Mouse (Mus musculus): Measurements from ENCODE around the gene Camk2b. TPM values are rescaled to one million over a fixed set of nuclear protein-coding genes. Genes with fewer than 3 reads are reported as not detected.
"Not testable (repeated sequence)": the region's sequence is repeated elsewhere in the genome, so short reads cannot be mapped to it uniquely, and the experiment has no call there.

Gene Camk2b
- total RNA-seq (2021) = 100 to 1,000 TPM; 188 to 190 TPM
- long read RNA-seq, experiment 1, full-length matches to known transcripts = 115 of 279 reads
- long read RNA-seq, experiment 1, partial matches to known transcripts = 52 of 279 reads
- long read RNA-seq, experiment 1, other reads (novel, unspliced or antisense) = 112 of 279 reads
- long read RNA-seq, experiment 2, full-length matches to known transcripts = 85 of 258 reads
- long read RNA-seq, experiment 2, partial matches to known transcripts = 53 of 258 reads
- long read RNA-seq, experiment 2, other reads (novel, unspliced or antisense) = 120 of 258 reads

DNA sequence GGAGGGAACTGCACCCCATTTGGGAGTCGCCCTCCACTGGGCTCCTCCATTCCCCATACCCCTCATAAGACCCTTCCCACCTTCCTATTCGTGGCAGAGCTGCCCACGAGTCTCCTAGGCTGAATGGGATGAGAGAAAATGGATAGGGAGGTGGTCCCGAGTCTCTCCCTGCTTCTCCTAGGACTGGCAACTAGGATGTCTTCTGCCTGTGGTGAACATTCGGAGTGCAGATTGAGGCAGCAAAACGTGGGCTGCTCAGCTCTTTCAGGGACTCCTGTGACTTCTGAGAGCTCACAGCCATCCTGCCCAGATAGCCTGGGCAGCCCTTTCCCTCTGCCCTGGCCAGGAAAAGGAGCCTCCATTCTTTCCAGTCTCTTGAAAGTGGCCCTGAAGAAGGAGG, at the start of gene Camk2b:
Gene Camk2b, minus strand, starts transcription at position 187 of the 400 bp plus-strand sequence.
- DNase-seq = no peak

DNA sequence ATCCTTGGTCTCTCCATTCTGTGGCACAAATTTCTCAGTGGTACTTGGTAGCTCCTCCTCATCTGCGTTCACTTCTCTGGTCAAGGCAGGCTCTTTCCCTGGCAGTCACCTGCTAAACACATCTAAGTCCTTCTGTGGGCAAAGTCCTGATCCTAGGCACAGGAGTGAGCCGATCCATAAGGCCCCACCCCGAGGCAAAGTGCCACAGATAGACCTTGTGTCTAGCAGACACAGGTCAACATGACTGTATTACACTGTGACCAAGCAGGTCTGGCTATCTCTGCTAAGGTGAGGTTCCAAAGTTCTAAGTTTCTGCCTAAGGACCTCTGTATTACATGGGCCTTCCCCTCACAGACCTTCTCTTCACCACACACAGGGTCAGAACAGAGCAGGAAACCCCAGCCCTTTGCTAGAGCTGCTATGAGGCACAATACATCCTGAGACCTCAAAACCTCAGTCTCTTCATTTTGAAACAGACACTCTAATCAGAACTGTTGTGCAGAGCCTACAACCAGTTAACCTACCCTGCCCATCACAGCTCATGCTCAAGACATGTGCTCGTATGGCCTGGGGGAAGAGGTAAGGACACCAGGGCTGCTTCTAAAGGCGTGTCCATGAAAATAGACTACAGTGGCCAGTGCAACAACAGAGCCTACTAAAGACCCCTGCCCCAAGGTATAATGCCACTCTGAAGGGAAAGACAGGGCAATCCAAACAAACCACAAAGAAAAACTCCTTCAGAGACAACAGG, 45.7 kb upstream of the Camk2b start:
- no peak for DNase-seq

DNA sequence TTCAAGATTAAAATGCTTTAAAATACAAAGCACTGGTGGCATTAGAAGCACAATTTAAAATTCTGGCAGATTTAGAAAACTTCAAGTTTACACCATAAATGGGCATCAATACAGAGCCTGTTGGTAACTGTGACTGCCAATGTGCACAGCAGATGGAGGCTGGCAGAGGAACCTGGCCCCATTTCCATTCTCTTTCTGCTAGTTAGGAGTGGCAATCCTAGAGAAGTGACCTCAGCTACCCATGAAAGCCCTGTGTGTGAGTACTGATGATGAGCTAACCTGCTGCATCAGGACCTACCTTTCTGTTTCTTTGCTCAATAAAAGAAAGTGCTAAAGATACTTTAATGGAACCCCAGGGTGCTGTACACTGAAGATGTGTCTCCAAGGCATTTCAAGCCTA, 43.8 kb upstream of the Camk2b start:
- DNase-seq = no peak

DNA sequence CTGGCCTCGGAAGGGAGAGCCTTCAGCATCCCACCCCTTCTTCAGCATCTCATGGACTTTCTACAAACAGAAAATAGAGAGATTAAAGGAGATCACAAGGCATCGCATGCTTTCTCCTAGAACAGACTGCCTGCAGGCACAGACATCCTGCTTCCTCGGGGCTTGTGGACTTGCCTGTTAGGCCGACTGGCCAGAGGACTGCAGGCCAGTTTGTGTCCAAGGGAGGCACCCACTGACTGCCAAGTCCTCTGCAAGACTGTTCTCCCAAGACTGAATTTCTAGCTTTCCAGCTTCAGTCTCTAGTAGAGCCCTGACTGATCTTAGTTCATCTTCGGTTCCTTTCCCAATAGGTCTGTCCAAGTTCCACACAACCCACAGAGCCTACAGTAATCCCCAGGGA, 42.1 kb upstream of the Camk2b start:
- DNase-seq = no peak

DNA sequence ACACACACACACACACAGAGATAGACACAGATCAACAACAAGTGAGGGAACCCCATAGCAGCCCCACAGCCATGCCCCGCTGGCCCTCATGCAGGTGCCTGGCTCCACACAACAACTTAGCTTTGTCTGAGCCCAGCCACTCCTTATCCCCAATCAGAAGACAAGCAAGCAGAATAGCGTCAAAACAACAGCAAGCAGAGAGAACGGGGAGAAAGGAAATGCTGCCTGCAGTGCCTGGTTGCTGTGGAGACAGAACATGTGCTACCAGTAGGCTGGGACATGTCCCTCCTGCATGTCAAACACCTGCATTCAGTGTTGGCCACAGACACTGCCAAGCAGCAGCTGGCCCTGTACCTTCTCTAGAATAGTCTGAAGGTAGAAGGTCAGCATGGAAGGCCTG, 41.6 kb upstream of the Camk2b start:
- DNase-seq = no peak

DNA sequence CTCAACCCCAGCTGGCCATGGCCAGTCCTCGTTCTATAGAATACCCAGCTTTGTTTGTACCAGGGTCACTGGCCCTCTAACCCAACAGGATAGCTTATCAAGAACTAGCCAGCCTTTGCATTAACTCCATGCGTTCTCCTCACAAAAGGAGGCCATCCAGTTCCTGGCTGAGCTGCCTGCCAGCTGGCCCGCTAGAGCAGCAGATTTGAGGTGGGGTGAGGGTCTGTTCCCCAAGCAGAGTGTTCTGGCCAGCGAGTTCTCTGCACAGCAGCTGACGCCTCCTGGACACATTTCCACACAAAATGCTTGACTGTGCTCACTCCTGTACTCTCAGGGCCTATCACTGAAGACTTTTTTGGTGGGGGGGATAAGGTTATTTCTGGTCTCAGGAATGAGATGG, 38.6 kb upstream of the Camk2b start:
- DNase-seq = no peak

DNA sequence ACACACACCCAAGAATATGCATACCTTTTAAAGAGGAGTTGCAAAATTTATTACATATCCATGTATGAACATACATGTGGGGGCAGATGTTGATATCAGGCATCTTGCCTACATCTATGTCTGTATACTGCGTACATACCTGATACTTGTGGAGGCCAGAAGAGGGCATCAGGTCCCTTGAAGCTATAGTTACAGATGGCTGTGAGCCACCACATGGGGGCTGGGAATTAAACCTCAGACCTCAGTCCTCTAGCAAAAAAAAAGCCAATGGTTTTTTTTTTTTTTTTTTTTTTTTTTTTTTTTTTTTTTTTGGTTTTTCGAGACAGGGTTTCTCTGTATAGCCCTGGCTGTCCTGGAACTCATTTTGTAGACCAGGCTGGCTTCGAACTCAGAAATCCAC, 30.5 kb upstream of the Camk2b start:
- DNase-seq = not testable (repeated sequence)

DNA sequence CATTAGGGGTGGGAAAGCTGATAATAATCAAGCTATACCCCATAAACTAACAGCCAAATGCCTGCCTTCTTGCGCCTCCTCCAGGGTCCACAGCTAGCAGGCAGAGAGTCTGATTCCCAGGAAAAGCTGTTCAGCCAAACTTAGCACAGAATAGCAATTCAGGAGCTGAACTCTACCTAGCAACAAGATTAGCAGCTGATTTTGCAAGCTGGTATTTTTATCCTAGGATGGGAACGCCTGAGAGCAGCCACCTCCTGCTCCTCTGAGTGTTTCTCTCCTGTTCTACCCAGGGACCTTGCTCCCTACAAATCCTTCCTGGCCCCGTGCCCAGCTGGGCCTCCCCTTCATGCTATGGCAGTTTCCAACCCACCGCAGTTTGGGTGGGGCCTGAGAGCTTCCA, 20.8 kb upstream of the Camk2b start:
- no peak for DNase-seq

DNA sequence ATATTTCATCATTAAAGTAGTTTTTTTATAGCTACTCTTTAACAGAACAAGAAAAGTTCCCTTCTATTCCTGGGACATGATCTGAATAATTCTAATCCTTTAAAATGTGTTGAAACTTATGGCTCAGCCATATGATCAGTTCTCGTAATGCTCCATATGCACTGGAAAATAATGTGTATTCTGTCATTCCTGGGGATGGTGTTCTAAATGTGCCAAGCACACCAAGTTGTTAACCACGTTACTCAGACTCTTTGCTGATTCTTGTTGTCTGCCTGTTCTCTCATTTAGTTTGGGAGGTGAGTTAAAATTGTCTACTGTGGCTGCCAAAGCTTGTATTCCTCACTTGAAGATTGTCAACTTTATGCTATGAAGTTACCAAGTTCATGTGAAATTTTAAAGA, 12.6 kb upstream of the Camk2b start:
- DNase-seq = no peak

DNA sequence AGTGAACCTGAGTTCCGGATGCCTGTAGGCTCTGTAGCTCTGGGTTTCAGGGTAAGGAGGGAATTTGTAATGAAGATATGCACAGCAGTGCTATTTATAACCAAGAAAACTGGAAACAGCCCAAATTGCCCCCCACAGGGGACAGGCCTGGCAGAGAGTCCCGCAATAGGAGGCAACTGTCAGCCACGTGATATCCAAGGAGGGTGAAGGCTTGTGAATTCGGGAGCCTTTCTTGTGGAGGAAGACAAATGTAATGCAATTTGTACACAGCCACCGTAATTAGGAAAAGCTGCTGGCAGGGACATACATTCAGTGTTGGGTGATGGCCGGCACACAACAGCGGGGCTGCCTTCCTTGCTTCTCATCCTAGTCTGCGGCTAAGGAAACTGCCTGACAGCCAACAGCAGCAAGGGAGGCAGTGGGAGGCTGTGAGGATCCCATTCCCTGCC, 9.5 kb upstream of the Camk2b start:
- no peak for DNase-seq

DNA sequence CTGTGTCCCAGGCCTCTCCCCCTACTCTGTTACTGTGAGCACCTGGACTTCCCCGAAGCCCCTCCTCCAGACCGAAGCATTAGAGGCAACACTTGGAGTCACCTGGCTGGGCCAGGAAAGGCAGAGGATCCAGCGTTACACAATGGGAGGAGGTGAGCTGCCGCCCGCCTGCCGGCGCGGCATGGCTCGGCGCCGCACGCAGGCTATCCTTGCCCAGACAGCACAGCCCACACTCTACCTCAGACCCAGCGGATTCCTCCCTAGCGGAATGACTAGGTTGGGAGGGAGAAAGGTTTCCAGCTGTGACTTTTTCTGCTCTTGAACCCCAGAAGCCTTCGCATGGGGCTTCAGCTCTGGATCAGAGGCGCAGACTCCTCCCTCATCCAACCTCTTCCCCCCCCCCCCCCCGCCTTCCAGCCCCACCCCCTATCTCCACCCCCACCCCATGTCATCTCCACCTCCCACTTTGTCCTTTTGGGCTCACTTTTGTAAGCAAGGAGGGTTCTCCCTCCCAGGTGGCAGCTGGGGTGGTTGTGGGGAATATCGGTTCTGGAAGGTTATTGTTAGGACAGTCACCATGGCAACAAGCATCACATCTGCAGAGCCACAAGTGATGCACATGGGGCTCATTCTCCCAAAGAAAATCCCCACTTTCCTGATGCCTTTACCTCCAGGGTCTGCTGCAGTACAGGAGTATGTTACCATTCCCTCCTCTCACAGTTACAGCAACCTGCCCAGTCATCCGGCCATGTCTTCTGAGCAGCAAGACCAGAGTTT, 2.2 kb upstream of the Camk2b start:
- no peak for DNase-seq

DNA sequence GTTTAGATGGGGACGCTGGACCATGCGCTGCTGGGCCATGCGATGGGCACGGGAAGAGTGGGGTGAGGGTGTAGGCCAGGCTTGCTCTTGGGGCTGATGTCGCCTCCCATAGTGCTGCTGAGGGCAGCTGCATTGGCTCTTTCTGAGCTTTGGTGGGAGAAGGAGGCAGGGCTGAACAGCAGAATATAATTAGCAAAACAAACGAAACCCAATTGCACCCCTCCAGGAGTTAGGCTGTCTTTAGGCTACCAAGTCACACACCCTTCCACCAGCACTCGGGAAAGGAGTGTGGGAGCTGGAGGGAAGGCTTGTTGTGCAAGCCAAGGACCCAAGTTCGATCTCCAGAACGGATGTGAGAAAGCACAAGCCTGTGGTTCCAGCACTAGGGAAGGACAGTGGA, 998 bp upstream of the Camk2b start:
- DNase-seq = no peak

DNA sequence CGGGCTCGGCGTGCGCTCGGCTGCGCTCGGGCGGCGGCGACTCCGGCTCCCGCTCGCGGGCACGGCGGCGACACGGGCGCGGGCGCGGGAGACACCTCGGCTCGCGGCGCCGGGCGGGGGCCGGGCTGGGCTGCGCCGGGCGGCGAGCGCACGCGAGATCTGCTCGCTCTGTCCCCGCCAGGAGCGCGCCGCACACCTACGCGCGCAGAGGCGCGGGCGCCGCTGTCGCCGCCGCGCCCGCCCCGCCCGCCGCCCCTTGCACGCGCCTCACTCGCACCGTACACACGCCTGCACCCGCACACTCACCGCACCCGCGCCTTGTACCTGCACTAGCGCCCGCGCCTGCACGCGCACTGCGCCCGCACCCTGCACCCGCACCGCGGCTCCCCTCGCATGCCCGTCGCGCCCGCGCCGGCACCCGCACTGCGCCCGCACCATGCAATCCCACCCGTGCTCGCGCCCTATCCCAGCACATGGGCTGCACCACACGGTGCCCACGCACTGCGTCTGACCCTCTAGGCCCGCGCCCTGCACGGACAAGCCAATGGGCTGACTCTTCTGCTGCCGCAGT, 526 bp downstream of the Camk2b start:
- DNase-seq = peak; percentile 59

DNA sequence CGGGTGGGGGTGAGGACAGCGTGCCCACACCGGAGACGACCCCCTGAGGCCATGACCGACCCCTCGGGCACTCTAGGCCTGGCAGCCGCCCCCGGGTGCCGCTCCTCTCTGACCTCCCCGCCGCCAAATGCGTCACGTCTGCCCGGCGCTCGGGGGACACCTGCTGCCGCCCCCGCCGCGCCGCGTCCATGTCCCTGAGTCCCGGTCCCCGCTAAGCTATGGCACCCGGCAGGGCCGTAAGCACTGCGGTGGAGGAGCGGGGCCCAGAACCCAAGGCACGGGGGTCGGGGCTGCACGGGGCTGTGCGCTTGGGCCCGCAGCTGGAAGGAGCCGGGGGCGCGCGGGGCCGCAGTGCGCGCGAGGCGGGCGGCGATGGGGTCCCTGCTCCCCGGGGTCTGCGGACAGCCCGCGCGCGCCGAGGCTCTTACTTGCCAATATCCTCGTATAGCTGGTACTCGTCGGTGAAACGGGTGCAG, 1.1 kb downstream of the Camk2b start:
- DNase-seq = peak; percentile 26

DNA sequence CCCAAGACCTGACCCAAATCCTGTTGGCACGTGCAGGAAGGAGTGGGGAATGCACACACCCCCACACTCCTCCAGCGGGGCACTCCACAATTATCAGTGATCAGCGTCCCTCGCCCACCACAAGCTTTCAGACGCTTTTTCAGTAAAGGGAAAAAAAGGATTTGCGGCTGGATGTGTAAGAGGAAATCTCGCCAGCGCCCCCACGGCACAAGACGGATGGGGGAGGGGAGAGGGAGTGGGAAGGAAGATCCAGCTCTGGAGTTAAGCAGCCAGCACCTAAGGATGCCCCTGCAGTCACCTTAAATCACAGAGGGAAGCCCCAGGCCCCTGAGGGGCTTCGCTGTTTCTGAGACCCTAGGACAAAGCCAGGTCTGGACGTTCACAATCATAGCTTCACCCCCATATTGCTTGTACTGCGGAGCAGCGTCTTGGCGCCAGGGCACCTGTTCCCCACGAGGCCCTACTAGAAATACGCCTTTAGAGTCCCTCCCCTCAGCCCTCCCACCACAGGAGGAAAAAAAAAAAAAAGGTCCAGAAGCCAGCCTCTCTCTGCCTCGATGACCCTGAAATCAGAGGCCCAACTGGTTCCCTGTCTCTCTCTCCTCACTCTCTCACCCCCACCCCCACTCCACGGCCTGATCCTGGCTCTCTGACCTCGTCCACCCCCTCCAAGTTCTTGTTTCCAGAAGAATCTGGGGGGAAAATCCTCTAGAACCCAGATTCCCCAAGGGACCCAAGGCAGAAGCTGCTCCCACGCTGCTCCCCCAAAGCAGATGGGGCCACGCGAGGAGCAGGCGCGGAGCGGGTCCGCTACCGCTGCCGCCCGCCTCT, 1.7 kb downstream of the Camk2b start:
- no peak for DNase-seq

DNA sequence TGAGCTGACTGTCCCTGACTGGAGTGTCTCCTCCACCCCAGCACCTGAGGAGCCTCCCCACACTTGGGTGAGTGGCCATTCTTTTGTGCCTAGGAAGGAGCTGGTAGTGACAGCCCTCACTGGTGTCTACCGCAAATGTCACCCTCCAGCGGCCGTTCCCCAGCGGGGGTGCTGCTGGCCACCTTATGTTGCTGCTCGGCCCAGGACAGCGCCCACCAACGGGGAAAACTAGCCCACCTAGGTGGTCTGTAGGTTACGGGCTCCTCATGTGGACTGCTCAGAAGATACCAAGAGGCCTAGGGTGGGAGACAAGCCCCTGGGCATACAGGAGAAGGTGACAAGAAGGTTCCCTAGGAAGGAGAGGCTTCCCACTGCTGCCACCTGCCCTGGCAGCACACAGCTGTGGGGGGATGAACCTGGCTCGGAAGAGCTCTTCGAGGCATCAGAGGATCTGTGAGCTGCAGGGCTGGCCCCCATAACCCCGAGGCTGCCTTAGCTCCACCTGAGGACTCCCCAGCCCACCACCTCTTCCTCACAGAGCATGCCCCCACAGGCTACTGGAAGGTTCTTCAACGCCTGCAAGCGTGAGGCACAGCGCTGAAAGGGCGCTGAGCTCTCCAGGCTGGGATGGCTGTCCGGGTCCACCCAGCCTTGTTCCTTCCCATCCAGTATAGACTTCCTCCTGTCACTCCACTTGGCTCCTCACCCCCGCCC, 2.5 kb downstream of the Camk2b start:
- DNase-seq = no peak

DNA sequence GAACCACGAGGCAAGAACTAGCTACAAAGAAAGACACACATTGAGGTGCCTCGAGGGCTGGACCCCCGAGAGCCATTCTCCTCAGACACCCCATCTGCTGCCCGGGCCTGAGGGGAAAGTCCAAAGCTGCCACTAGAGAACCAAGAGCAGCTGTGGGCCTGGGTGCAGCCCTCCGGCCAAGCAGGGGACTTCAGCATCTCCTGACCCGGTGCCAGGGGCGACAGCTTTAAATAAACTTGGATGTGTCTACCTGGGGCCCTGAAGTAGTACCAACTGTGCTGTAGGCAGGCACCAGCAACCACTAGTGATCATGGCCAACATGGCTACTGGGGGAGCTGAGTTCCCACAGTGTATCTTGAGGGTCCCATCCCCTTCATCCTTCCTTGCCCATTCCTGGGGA, 3.1 kb downstream of the Camk2b start:
- no peak for DNase-seq

DNA sequence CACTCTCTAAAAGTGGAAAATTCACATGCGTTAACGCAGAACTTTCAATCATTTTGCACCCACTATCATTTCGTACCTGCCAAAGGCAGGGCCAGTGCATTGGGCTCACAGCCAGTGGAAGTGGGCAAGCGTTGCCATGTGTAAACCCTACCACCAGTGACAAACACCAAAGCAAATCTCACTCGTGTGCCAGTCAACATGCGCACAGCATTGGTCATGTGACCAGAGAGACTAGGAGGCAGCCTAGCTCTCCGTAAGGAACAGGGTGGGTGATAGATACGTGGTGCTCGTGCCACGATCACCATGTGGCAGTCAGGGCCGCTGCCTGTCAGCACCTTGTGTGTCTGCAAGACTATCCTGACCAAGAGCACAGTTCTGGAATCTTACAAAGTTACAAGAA, 3.8 kb downstream of the Camk2b start:
- DNase-seq = no peak

DNA sequence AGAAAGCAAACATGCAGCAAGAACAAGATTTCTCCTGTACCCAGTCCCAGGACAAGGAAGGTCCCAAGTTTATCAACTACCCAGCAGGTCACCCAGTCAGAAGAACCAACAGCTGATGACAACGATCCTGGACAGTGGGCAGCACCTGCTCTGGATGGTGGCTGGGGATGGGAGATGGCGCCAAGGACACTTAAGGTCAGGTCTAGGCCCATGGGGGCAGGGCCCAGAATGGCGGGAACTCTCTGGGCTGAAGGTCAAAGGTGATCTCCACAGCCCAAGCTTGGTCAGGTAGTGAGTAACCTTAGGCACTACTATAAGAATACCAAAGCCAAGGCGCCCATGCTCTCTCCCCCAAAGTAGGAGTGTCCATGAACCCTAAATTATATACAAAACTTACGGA, 4.3 kb downstream of the Camk2b start:
- DNase-seq = no peak

DNA sequence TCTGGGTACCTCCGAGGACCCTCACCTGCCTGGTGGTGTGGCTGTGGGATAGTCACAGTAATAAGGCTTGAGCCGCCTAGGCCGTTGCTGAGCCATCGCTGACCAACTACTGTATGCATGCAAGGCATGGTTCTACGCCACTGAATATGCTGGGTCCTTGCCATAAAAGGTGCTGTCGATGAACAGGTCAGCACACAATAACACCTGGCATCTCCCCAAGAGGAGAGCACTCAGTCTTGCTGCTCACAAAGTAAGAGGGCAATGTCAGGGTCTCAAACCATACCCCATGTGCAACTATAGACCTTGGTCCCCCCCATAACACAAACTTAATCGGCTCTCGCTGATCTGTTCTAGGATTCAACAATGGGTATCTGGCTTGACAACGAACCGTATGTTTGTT, 7.0 kb downstream of the Camk2b start:
- DNase-seq = no peak

DNA sequence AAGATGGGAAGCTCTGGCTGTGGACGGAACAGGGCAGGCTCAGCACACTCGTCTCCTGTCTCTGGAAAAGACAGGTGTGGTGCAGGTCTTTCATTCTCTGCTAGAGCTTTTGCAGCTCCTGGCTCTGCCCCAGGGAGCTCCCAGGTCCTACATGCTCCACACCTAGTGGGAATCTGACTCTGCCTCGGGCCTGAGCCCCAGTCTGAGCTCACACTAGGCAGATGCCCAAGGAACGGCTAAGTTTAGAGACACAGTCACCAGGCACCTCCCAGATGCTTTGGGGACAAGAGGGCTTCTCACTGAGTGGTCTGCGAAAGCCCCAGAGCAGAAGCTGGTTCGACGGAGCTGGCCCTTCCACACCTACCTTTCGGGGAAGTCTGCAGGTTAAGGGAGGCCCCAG, 12.8 kb downstream of the Camk2b start:
- DNase-seq = peak; percentile 36
